Mouse (Mus musculus) embryonic facial prominence, embryonic 15.5 days (tissue): ENCODE results near the gene Plekha7. TPM values are rescaled to one million over a fixed set of nuclear protein-coding genes. Genes with fewer than 3 reads are reported as not detected.

Source experiments
- ATAC-seq: fragments of 200-750 bp; cut with Nextera tagmentation; 2 replicates; pipeline ENCODE4 v1.8.0; 2017; ENCODE audit warnings: low read depth, moderate TSS enrichment; ENCODE audit not compliant: insufficient number of reproducible peaks, low FRiP score, low TSS enrichment
- H3K27ac ChIP-seq: fragments of 300-500 bp; sonication (generic); replicated peaks from 2 replicates; pipeline ENCODE4 v1.5.1; 2015; ENCODE audit warnings: mild to moderate bottlenecking, inconsistent platforms
- H3K27me3 ChIP-seq: fragments of 300-500 bp; sonication (generic); 2 replicates; pipeline ENCODE4 v1.6.1; 2015; ENCODE audit warnings: inconsistent platforms
- H3K36me3 ChIP-seq: fragments of 300-500 bp; sonication (generic); 2 replicates; pipeline ENCODE4 v1.6.1; 2015; ENCODE audit warnings: mild to moderate bottlenecking, inconsistent platforms
- H3K4me1 ChIP-seq: fragments of 300-500 bp; sonication (generic); 2 replicates; pipeline ENCODE4 v1.6.1; 2015; ENCODE audit warnings: inconsistent platforms
- H3K4me2 ChIP-seq: fragments of 300-500 bp; sonication (generic); replicated peaks from 2 replicates; pipeline ENCODE4 v1.6.1; 2015; ENCODE audit warnings: mild to moderate bottlenecking, inconsistent platforms
- H3K4me3 ChIP-seq: fragments of 300-500 bp; sonication (generic); replicated peaks from 2 replicates; pipeline ENCODE4 v1.5.1; 2015; ENCODE audit warnings: mild to moderate bottlenecking, inconsistent platforms
- H3K9ac ChIP-seq: fragments of 300-500 bp; sonication (generic); 2 replicates; pipeline ENCODE4 v1.6.1; 2015; ENCODE audit warnings: inconsistent platforms
- H3K9me3 ChIP-seq: fragments of 300-500 bp; sonication (generic); replicated peaks from 2 replicates; pipeline ENCODE4 v1.6.1; 2016; ENCODE audit warnings: inconsistent platforms
- WGBS: fragments of 180-500 bp; shearing (Covaris S2); methylation state at CpG from one replicate; pipeline ENCODE4 v1.1.7; 2015; 5-methylcytosine and 5-hydroxymethylcytosine counted together
- polyA plus RNA-seq: library from polyadenylated mRNA; unstranded; fragments of >200 nt; fragmentation: Nextera tagmentation; extraction: Ambion mirVana; gene quantifications from 2 replicates; pipeline ENCODE4 v1.2.1, GENCODE M21; 2015

Gene Plekha7
- polyA plus RNA-seq, 1 experiment from 2014 or later, result 16.1 TPM

DNA sequence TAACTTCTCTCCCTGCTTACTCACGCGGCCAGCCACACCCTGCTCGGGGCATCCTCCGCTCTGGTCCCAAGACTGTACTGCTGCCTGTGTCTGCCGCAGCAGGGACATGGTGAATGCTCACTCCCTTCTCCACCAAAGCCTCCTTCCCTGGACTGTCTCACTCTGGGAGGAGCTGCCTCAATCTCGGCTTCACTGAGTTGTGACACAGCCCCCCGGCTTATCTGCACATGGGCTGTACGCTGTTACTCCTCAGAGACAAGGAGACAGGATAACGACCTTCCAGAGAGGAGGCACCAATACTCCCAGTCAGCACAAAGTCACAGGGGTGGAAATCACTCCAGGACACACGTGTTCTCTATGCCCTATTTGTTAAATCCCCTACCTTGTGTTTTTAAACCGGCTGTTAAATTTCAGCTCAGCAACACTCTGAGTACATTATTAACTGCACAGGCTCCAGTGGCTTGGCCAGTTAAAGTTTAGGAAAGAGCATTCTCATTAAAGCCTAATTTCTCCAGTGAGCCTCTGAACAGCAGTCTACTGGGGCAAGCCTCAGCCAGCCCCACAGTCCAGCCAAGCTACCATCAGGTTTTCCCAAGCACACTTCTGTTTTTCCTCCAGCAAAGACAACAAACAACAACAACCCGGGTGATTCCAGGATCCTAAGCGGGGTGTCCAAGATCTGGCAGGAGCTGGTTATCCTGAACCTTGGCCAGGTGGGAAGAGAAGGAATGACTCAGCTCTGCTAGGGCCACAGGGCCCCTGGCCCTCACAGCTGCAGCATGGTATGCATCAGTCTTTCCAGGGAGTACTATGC, 39.9 kb downstream of the Plekha7 start:
- H3K4me1 ChIP-seq, result peaks cover 7% of the 10 kb centered on the region; the same call in 1 of the 2 replicates
- H3K27me3 ChIP-seq, result no peaks in the 10 kb centered on the region
- no peak overlapping the region for H3K27ac ChIP-seq
- H3K36me3 ChIP-seq, result no peaks in the 10 kb centered on the region
- no peak overlapping the region for H3K4me3 ChIP-seq
- ATAC-seq, result no peak
- 45% methylated on average over 13 of the region's 13 CpGs for WGBS
- H3K9me3 ChIP-seq, result no peaks in the 10 kb centered on the region
- no peak overlapping the region for H3K4me2 ChIP-seq
- no peak overlapping the region for H3K9ac ChIP-seq

DNA sequence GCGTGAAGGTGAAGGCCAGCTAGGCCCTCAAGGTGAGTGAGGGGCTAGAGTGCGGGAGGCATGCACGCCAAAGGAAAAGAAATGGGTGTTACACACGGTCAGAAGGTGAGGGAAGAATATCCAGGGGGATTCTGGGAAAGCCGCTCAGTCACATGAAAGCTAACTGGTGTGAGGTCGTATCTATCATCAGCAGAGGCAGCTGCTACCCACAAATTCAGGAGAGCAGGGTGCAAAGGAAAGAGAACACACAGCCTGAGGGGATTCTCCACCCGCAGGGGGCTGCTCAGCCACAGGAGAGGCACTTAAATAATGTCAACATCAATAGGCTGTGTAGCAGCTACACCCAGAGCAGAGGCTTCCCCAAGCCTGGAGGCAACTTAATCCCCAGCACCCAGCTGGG, 44.9 kb downstream of the Plekha7 start:
- no peak for ATAC-seq

DNA sequence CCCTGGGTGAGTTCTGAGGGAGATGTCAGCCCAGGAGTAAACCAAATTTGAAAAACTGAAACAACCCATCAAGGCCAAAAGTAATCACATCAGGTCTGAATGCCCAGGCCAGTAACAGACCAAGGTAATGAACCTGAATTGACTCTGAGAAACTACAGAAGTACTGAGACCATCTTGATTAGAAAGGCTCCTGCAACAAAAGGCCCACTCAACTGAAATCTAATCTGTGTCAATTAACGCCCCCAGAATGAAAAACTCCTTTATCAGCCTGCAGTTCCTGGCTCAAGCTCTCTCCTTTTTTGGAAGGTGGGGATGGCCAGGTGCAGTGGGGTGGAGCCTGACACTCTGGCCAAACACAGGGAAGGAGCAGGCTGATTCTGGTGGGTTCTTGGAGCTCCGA, 45.7 kb downstream of the Plekha7 start:
- H3K36me3 ChIP-seq, result no peaks in the 10 kb centered on the region
- H3K27me3 ChIP-seq, result no peaks in the 10 kb centered on the region
- no peak overlapping the region for H3K9ac ChIP-seq
- H3K27ac ChIP-seq, result no peak overlapping the region
- no peaks in the 10 kb centered on the region for H3K9me3 ChIP-seq
- 43% methylated on average over 2 of the region's 2 CpGs for WGBS
- H3K4me1 ChIP-seq, result 0 out of 2 replicates have a peak, but pooled peaks cover 17% of the 10 kb centered on the region
- H3K4me3 ChIP-seq, result no peak overlapping the region
- ATAC-seq, result no peak
- no peak overlapping the region for H3K4me2 ChIP-seq

More for the DNA sequence above, 44.9 kb downstream of the Plekha7 start:
- 58% methylated on average over 7 of the region's 7 CpGs for WGBS
- Histone ChIP-seq H3K27ac (no peak overlapping the region), H3K4me2 (no peak overlapping the region), H3K9ac (no peak overlapping the region), H3K4me3 (no peak overlapping the region), H3K9me3 (no peaks in the 10 kb centered on the region), H3K27me3 (no peaks in the 10 kb centered on the region), H3K4me1 (peaks cover 12% of the 10 kb centered on the region; the same call in 1 of the 2 replicates), H3K36me3 (no peaks in the 10 kb centered on the region)

DNA sequence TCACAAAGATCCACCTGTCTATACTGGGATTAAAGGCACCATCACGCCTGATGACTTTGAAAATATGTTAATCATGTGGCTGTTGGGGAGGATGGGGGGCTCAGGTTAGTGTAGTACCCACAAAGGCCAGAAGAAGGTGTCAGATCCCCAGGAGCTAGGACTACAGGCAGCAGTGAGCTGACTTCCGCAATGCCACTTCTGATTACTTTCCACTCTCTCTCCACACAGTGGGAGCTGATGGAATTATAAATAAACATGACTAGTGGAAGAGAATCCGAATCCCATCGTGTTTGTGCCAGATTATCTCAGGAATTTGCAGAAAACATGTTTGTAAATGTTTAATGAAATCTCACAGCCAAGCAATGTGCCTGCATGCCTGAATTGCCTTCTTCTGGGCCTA, 46.1 kb downstream of the Plekha7 start:
- Histone ChIP-seq H3K27ac (no peak overlapping the region), H3K4me1 (0 out of 2 replicates have a peak, but pooled peaks cover 17% of the 10 kb centered on the region), H3K4me3 (no peak overlapping the region), H3K36me3 (no peaks in the 10 kb centered on the region), H3K9ac (no peak overlapping the region), H3K9me3 (no peaks in the 10 kb centered on the region), H3K4me2 (no peak overlapping the region), H3K27me3 (no peaks in the 10 kb centered on the region)
- 37% methylated on average over 4 of the region's 4 CpGs for WGBS
- no peak for ATAC-seq

DNA sequence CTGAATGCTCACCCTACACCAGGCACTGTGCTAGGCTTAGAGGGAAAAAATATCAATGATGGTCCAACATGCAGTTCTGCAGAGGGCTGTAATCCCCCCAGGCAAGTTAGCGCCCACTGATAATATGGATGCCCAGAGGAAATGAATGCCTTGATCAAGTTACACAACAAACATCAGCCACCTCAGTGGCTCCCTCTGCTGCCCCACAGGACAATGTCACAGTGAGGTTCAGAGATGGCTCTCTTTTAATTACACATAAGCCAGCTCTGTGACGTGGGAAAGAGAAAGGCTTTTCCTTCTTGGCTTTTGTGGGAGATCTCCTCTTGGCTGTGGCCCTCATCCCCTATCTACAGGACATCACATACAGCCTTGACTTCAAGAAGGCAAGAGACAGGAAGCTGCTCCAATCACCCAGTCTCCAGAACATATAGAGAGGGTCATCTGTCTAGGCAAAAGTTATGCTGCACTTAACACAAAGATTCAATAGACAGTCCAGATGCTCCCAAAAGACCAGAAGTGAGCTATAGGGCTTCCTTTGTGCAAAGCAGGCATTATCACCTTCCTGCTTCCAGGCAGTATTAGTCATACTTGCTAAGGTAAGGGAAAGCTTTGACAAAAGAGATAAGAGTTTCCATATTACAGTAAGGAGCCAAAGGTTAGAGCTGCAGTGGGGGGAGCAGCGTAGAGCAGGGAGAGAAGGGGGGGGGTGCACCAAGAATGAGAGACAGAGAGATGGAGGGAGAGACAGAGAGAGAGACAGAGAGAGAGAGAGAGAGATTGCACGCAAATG, 47.2 kb downstream of the Plekha7 start:
- 59% methylated on average over 4 of the region's 4 CpGs for WGBS
- no peaks in the 10 kb centered on the region for H3K9me3 ChIP-seq
- no peak for ATAC-seq
- H3K27ac ChIP-seq, result no peak overlapping the region
- H3K4me2 ChIP-seq, result no peak overlapping the region
- no peaks in the 10 kb centered on the region for H3K27me3 ChIP-seq
- H3K36me3 ChIP-seq, result no peaks in the 10 kb centered on the region
- 0 out of 2 replicates have a peak, but pooled peaks cover 17% of the 10 kb centered on the region for H3K4me1 ChIP-seq
- no peak overlapping the region for H3K4me3 ChIP-seq
- no peak overlapping the region for H3K9ac ChIP-seq

DNA sequence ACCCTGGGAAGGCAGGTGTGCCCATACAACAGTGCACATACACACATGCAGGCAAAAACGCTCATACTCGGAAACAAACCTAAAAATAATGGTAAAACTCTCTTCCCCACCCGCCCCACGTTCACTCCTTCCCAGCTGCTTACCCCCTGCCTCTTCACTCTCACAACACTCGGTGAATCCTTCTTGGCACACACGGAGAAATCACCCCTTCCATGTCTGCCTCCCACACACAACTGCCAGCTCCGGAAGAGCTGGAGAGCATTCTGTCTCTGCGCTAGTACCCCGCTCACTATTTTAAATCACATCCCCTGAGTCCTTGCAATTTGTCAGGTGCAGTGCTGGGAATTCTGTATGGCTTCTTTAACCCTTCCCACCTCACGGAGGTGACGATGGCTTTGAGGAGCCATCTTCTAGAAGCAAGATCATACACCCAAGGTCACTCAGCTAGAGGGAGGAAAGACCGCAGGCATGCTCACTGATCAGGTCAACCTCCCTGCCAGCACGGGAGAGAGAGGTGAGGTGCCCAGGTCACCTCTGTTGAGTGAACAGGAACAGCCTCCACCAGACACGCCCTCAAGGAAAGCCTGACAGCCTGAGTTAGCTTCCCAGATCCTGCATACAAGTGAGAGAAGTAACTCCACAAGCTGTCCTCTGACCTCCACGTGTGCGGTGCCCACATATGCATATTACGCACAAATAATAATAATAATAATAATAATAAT, 49.6 kb downstream of the Plekha7 start:
- H3K27ac ChIP-seq, result no peak overlapping the region
- no peak for ATAC-seq
- no peaks in the 10 kb centered on the region for H3K9me3 ChIP-seq
- H3K36me3 ChIP-seq, result no peaks in the 10 kb centered on the region
- H3K4me2 ChIP-seq, result no peak overlapping the region
- H3K9ac ChIP-seq, result no peak overlapping the region
- no peak overlapping the region for H3K4me3 ChIP-seq
- 0 out of 2 replicates have a peak, but pooled peaks cover 17% of the 10 kb centered on the region for H3K4me1 ChIP-seq
- H3K27me3 ChIP-seq, result no peaks in the 10 kb centered on the region
- WGBS, result 75% methylated on average over 17 of the region's 17 CpGs

DNA sequence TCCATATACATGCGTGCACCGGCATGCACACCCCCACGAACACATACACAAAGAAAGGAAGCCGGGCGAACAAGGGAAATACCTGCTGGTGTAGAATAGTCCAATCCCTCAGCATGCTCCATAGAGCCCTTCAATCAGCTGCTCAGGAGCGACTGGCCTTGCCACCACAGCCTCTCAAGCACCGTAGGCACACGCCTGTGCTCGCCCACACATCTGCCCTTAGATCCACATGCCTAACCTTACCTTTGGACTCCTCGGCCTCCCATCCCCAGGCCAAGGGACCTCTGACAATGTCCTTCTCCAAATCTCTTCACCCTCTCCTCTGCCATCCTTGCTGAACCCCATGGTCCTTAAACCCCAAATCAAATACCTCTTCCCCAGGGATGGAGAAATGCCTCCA, 50.2 kb downstream of the Plekha7 start:
- WGBS, result 82% methylated on average over 10 of the region's 10 CpGs
- Histone ChIP-seq H3K4me1 (0 out of 2 replicates have a peak, but pooled peaks cover 12% of the 10 kb centered on the region), H3K9ac (no peak overlapping the region), H3K27ac (no peak overlapping the region), H3K27me3 (no peaks in the 10 kb centered on the region), H3K9me3 (no peaks in the 10 kb centered on the region), H3K36me3 (no peaks in the 10 kb centered on the region), H3K4me3 (no peak overlapping the region), H3K4me2 (no peak overlapping the region)
- ATAC-seq, result no peak

DNA sequence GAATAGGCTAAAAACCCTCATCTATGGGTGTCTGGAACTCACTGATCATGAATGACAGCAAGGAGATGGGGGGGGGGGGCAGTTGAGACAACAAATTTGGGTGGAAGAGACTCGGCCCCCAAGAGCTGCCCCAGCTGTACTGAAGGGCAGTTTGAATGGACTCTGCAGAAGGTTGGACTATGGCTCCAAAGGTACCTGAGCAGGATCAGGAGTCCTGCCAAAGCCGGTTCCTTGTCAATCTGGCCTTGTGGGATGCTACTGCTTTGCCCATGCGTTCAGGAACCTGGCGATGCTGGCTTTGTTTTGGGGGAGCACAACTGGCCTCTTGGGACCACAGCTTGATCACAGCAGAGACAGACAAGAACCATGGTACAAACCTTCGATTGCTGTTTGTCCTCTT, 52.5 kb downstream of the Plekha7 start:
- ATAC-seq, result no peak

DNA sequence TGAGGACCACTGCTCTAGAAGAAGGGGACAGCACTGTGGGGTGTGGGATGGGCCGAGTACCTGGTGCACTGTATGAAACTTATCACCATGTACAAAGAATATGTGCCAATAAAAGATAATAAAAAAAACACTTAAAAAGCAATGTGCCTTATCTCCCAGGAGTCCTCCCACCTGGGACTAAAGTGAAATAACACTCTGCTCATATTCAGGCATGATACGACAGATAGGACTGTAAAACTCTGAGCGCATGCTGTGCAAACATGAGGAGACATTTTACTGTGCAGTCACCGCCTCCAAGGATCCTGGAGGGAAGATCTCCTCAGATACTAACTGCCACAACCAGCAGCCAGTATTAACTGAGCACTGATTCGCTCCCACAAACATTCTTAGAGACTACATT, 53.5 kb downstream of the Plekha7 start:
- 0 out of 2 replicates have a peak, but pooled peaks cover 7% of the 10 kb centered on the region for H3K4me1 ChIP-seq
- no peaks in the 10 kb centered on the region for H3K27me3 ChIP-seq
- no peak overlapping the region for H3K27ac ChIP-seq
- no peak overlapping the region for H3K4me2 ChIP-seq
- H3K9ac ChIP-seq, result no peak overlapping the region
- no peak overlapping the region for H3K4me3 ChIP-seq
- ATAC-seq, result no peak
- no peaks in the 10 kb centered on the region for H3K9me3 ChIP-seq
- 89% methylated on average over 5 of the region's 5 CpGs for WGBS
- no peaks in the 10 kb centered on the region for H3K36me3 ChIP-seq

More for the DNA sequence above, 52.5 kb downstream of the Plekha7 start:
- H3K9me3 ChIP-seq, result no peaks in the 10 kb centered on the region
- WGBS, result 79% methylated on average over 5 of the region's 5 CpGs
- H3K9ac ChIP-seq, result no peak overlapping the region
- no peak overlapping the region for H3K4me2 ChIP-seq
- no peak overlapping the region for H3K4me3 ChIP-seq
- no peaks in the 10 kb centered on the region for H3K36me3 ChIP-seq
- no peak overlapping the region for H3K27ac ChIP-seq
- 0 out of 2 replicates have a peak, but pooled peaks cover 7% of the 10 kb centered on the region for H3K4me1 ChIP-seq
- no peaks in the 10 kb centered on the region for H3K27me3 ChIP-seq

DNA sequence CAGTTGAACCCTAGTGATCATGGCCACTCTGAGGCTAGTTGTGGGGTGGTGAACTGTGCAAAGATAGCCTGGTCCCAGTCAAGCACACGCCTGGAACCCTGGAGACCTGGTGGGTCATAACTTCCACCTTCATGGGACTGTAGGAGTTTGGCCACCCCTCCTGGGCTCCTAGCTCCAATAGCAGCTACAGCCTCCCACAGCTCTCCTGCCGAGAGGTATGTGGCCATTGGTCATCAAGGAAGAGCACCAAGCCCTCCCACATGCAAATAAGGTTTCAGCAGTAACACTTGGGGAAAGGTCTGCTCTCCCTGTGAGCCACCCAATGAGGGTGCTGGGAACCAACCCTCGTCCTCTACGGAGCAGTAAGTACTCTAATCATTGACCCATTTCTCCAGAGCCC, 55.7 kb downstream of the Plekha7 start:
- Histone ChIP-seq H3K27ac (no peak overlapping the region), H3K4me2 (no peak overlapping the region), H3K9ac (no peak overlapping the region), H3K27me3 (no peaks in the 10 kb centered on the region), H3K9me3 (no peaks in the 10 kb centered on the region), H3K36me3 (no peaks in the 10 kb centered on the region), H3K4me1 (no peaks in the 10 kb centered on the region), H3K4me3 (no peak overlapping the region)
- 93% methylated on average over 4 of the region's 4 CpGs for WGBS
- ATAC-seq, result no peak

DNA sequence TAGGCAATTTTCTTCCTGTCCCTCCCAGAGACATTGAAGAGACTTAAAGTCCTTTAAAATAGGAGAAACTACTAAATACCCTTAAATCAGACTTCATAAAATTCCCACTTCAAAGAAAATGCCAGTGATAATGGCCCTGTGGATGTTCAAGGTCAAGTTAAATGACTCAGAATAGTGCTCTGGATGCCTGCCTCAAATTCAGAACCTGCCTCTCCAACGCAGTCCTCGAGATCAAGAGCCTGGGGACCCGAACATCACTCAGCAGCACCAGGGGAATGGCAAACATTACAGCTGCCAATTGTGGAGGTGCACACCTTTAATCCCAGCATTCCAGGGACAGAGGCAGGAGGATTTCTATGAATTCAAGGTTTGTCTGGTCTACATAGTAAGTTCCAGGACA, 56.7 kb downstream of the Plekha7 start:
- H3K4me3 ChIP-seq, result no peak overlapping the region
- no peak overlapping the region for H3K4me2 ChIP-seq
- no peaks in the 10 kb centered on the region for H3K9me3 ChIP-seq
- peaks cover 9% of the 10 kb centered on the region for H3K4me1 ChIP-seq
- ATAC-seq, result no peak
- no peak overlapping the region for H3K27ac ChIP-seq
- 61% methylated on average over 3 of the region's 3 CpGs for WGBS
- no peaks in the 10 kb centered on the region for H3K27me3 ChIP-seq
- H3K36me3 ChIP-seq, result no peaks in the 10 kb centered on the region
- H3K9ac ChIP-seq, result no peak overlapping the region
